Mouse (Mus musculus): ENCODE results near the gene Gnaq. TPM values are rescaled to one million over a fixed set of nuclear protein-coding genes. Genes with fewer than 3 reads are reported as not detected.
A peak's percentile ranks its signal among the peaks of the same experiment; 100 is the strongest.

Gnaq gene
- total RNA-seq, 2 experiments from 2014 or later = 47.2 to 53.6 TPM

- peak; percentile 63 to 65 for DNase-seq (ENCODE audit: low spot score in 2 of 2)
Observed at GRCm38 (mm10) chr19:16435531-16436231, 303.1 kb downstream of the Gnaq start, which contains the start of gene Gna14. TSS of gene Gna14 (plus strand) at chr19:16435762.

GRCm38 (mm10) chr19:16436335-16437169 is 303.9 kb downstream of the Gnaq start:
- peak; percentile 42 for DNase-seq (ENCODE audit: low spot score in 2 of 2)

Small RNA genes lying within 50 kb of the gene (microRNA-seq; reads per million reads assigned to microRNA genes)
- 0 reads per million in 2 experiments for gene Mir496b (ENCODE audit: borderline number of aligned reads in 2 of 2)

Other genes starting within 250 kb of the Gnaq start
- 100 to 1,000 TPM in 1 of 2 experiments, 10 to 100 TPM in 1; 39.0 to 120 TPM for gene Psat1, start 185.5 kb upstream of the Gnaq start, total RNA-seq (2021)
- 1 to 10 TPM; 5.4 to 6.8 TPM for gene Cep78, start 147.8 kb upstream of the Gnaq start, total RNA-seq (2021)